Mouse (Mus musculus) myocyte (in vitro differentiated cells): Measurements from ENCODE around the gene Nt5c2.

Source experiments
- CEBPB ChIP-seq: IDR thresholded peaks from 2 replicates; pipeline ENCODE4 v1.6.1; 2011; ENCODE audit warnings: mild to moderate bottlenecking, moderate library complexity; ENCODE audit not compliant: poor library complexity, insufficient read depth, severe bottlenecking
- E2F4 ChIP-seq: IDR thresholded peaks from one replicate; pipeline ENCODE4 v1.6.1; 2011; ENCODE audit warnings: mild to moderate bottlenecking, control low read depth, moderate library complexity; ENCODE audit not compliant: insufficient read depth
- MAX ChIP-seq: IDR thresholded peaks from one replicate; pipeline ENCODE4 v1.6.1; 2011; ENCODE audit warnings: low read depth, mild to moderate bottlenecking, control low read depth
- MYOD1 ChIP-seq, 3 experiments: IDR thresholded peaks; one replicate each; pipeline ENCODE4 v1.6.1; 2011; ENCODE audit warnings: control low read depth in 2 of 3, low read depth in 2 of 3, mild to moderate bottlenecking in 2 of 3, moderate library complexity in 1 of 3; ENCODE audit not compliant: insufficient read length in 2 of 3, control insufficient read depth in 1 of 3
- MYOG ChIP-seq, 3 experiments: IDR thresholded peaks; one replicate each; pipeline ENCODE4 v1.6.1; 2011; ENCODE audit warnings: control low read depth in 2 of 3, low read depth in 2 of 3, mild to moderate bottlenecking in 2 of 3; ENCODE audit not compliant: insufficient read length in 2 of 3, control insufficient read depth in 1 of 3, insufficient read depth in 1 of 3
- POLR2A ChIP-seq: IDR thresholded peaks from one replicate; pipeline ENCODE4 v1.6.1; 2011; ENCODE audit warnings: low read depth, mild to moderate bottlenecking, control low read depth, moderate library complexity; ENCODE audit not compliant: insufficient read length
- POLR2AphosphoS2 ChIP-seq: IDR thresholded peaks from one replicate; pipeline ENCODE4 v1.6.1; 2011; ENCODE audit warnings: low read depth, control low read depth; ENCODE audit not compliant: insufficient read length
- TCF12 ChIP-seq: IDR thresholded peaks from one replicate; pipeline ENCODE4 v1.6.1; 2011; ENCODE audit warnings: mild to moderate bottlenecking, control low read depth; ENCODE audit not compliant: poor library complexity, insufficient read depth, severe bottlenecking
- USF1 ChIP-seq: IDR thresholded peaks from one replicate; pipeline ENCODE4 v1.6.1; 2011; ENCODE audit warnings: low read depth, mild to moderate bottlenecking, control low read depth, moderate library complexity

DNA sequence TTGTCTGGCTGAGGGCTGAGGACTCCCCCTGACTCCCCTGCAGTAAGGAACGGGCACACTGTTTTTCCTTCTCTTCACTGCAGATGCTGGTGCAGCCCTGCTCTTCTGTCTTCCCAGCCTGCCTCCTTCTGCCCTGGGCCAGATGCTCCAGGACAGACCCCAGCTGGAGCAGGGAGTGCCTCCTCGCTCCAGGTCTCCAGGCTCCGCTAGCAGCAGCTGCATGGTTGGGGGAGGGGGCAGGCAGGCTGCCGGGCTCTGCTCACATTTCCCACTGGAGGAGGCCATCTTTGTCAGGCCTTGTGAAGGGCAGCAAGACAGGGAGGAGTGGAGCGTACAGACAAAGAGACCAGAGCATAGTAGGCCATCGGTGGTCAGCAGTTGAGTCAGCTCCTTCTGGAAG is 4.4 kb upstream of the Nt5c2 start:
- TF ChIP-seq USF1 (no peak), E2F4 (no peak), POLR2A (no peak), MAX (no peak), POLR2AphosphoS2 (no peak), CEBPB (no peak), MYOD1 (IDR thresholded peaks at IDR 0.05; ENCODE audit: control insufficient read depth in 1 of 3, insufficient read length in 2 of 3, low read depth in 2 of 3) (no peak), TCF12 (no peak), MYOG (IDR thresholded peaks at IDR 0.05; ENCODE audit: control insufficient read depth in 1 of 3, insufficient read depth in 1 of 3, insufficient read length in 2 of 3, low read depth in 2 of 3) (no peak)
